Mouse (Mus musculus): ENCODE results near the gene N4bp2l2. TPM values are rescaled to one million over a fixed set of nuclear protein-coding genes. Genes with fewer than 3 reads are reported as not detected.

N4bp2l2 gene
- total and polyA plus RNA-seq, 3 experiments, result 53.1 to 84.4 (median 80.0) TPM

DNA sequence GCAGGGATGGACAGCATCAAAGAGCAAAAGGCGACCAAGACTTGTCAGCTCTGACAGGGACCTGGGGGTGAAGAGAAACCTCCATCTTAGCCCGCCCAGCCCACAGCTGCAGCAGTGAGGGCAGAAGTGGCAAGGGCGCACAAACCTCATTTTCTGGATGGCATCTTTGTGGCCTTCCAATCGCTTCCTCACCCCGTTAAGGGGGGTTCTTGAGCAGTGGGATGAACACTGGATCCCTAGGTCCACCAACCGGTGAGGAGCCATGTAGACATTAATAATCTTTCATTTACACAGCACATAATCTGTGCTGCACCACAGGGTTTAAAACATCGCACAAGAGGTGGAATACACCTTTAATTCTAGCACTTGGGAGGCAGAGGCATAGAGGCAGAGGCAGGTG lies 6.4 kb upstream of the N4bp2l2 start:
- peaks cover 0 to 18% of the 10 kb centered on the region in 2 experiments; a peak in 2 of 4 replicates for H3K4me1 ChIP-seq (ENCODE audit: control insufficient read depth in 1 of 2, insufficient read depth in 2 of 2)
- no peak overlapping the region for H3K9ac ChIP-seq (ENCODE audit: insufficient read depth, low read depth)
- H3K9me3 ChIP-seq (replicated peaks; ENCODE audit: low read length), result no peaks in the 10 kb centered on the region
- no peaks in the 10 kb centered on the region for H3K36me3 ChIP-seq (replicated peaks in 1 of 2; ENCODE audit: control insufficient read depth in 1 of 2, insufficient read depth in 1 of 2, low read length in 1 of 2)
- in situ Hi-C loops (cut with MboI; ENCODE audit: low pct_ligation_motif_present, low pct_unique_long_range_greater_than_20kb, low sequenced_read_pairs) (no loop called here), dilution Hi-C loops (cut with MboI; ENCODE audit: extremely low pct_ligation_motif_present, extremely low pct_unique_long_range_greater_than_20kb, low sequenced_read_pairs) (no loop called here)
- no peak overlapping the region for H3K4me2 ChIP-seq (ENCODE audit: insufficient read depth, low read depth, poor library complexity, severe bottlenecking)
- no peak for TF ChIP-seq MAX (IDR thresholded peaks at IDR 0.05; ENCODE audit: low read length)
- TF ChIP-seq ZMIZ1 (IDR thresholded peaks at IDR 0.05; ENCODE audit: low read depth, low read length), result no peak
- no peak for TF ChIP-seq USF1 (IDR thresholded peaks at IDR 0.05; ENCODE audit: low read depth, low read length)
- TF ChIP-seq NRF1 (IDR thresholded peaks at IDR 0.05; ENCODE audit: low read depth, low read length), result no peak
- no peak for TF ChIP-seq E2F4 (IDR thresholded peaks at IDR 0.05; ENCODE audit: insufficient replicate concordance, low read depth, low read length)
- TF ChIP-seq KAT2A (IDR thresholded peaks at IDR 0.05; ENCODE audit: insufficient replicate concordance, low read length), result no peak
- no peak for TF ChIP-seq GABPA (IDR thresholded peaks at IDR 0.05; ENCODE audit: insufficient replicate concordance, low read depth, low read length)
- TF ChIP-seq NELFE (IDR thresholded peaks at IDR 0.05; ENCODE audit: low read depth, low read length), result no peak
- TF ChIP-seq MAFK (IDR thresholded peaks at IDR 0.05; ENCODE audit: insufficient replicate concordance, low read length), result no peak
- TF ChIP-seq RCOR1 (conservative IDR thresholded peaks at IDR 0.05; ENCODE audit: low read depth, low read length), result no peak
- TF ChIP-seq CHD1 (IDR thresholded peaks at IDR 0.05; ENCODE audit: low read depth, low read length), result no peak
- TF ChIP-seq BHLHE40 (IDR thresholded peaks at IDR 0.05; ENCODE audit: low read depth, low read length), result no peak
- no peak overlapping the region for H3K27ac ChIP-seq (ENCODE audit: insufficient read depth, low read depth)
- peaks cover 27% of the 10 kb centered on the region for H3K79me2 ChIP-seq (replicated peaks; ENCODE audit: control insufficient read depth, extremely low read depth, insufficient read depth, poor library complexity, severe bottlenecking)
- no peak overlapping the region for H3K4me3 ChIP-seq (replicated peaks in 1 of 3; ENCODE audit: low read depth in 2 of 3, low read length in 2 of 3, poor library complexity in 1 of 3)
- no peak for DNase-seq (ENCODE audit: extremely low read depth)
- H3K27me3 ChIP-seq (replicated peaks), result no peaks in the 10 kb centered on the region

DNA sequence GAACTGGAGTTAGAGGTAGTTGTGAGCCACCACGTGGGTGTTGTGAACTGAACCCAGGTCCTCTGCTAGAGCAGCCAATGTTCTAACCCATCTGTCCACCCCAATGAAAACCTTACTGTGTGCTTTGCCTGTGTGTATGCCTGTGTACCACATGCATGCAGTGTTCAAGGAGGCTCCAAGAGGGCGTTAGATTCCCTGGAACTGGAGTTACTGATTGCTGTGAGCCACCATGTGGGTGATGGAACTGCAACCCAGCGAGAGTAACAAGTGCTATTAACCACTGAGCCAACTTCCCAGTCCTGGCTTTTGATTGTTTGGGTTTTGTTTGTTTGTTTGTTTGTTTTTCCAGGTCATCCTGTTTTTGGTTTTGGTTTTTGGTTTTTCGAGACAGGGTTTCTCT lies 2.7 kb upstream of the N4bp2l2 start:
- Histone ChIP-seq H3K4me3 (replicated peaks in 1 of 3; ENCODE audit: low read depth in 2 of 3, low read length in 2 of 3, poor library complexity in 1 of 3) (no peak overlapping the region), H3K4me2 (ENCODE audit: insufficient read depth, low read depth, poor library complexity, severe bottlenecking) (no peak overlapping the region), H3K9me3 (replicated peaks; ENCODE audit: low read length) (no peaks in the 10 kb centered on the region), H3K27ac (ENCODE audit: insufficient read depth, low read depth) (no peak overlapping the region), H3K36me3 (replicated peaks in 1 of 2; ENCODE audit: control insufficient read depth in 1 of 2, insufficient read depth in 1 of 2, low read length in 1 of 2) (no peaks in the 10 kb centered on the region), H3K9ac (ENCODE audit: insufficient read depth, low read depth) (no peak overlapping the region), H3K27me3 (replicated peaks) (no peaks in the 10 kb centered on the region), H3K4me1 (ENCODE audit: control insufficient read depth in 1 of 2, insufficient read depth in 2 of 2) (no peaks in the 10 kb centered on the region), H3K79me2 (replicated peaks; ENCODE audit: control insufficient read depth, extremely low read depth, insufficient read depth, poor library complexity, severe bottlenecking) (peaks cover 9% of the 10 kb centered on the region)
- dilution Hi-C loops (cut with MboI; ENCODE audit: extremely low pct_ligation_motif_present, extremely low pct_unique_long_range_greater_than_20kb, low sequenced_read_pairs), result no loop called here
- DNase-seq (ENCODE audit: extremely low read depth), result no peak
- no peak for TF ChIP-seq IRF4 (IDR thresholded peaks at IDR 0.05; ENCODE audit: low read depth, low read length)
- no peak for TF ChIP-seq USF1 (IDR thresholded peaks at IDR 0.05; ENCODE audit: low read depth, low read length)
- in situ Hi-C loops (cut with MboI; ENCODE audit: low pct_ligation_motif_present, low pct_unique_long_range_greater_than_20kb, low sequenced_read_pairs), result no loop called here
